Mouse (Mus musculus) thymus, adult 2 months (tissue): ENCODE measurements around the gene Grm2.

ENCODE experiments used
- CTCF ChIP-seq: fragments of 200-500 bp; IDR thresholded peaks from 2 replicates; pipeline ENCODE4 v1.5.1; 2012; ENCODE audit warnings: mild to moderate bottlenecking, control low read depth, low read length, moderate library complexity, borderline replicate concordance; ENCODE audit not compliant: control insufficient read depth, poor library complexity, insufficient read depth; ENCODE audit errors: extremely low read depth
- POLR2A ChIP-seq: fragments of 200-500 bp; IDR thresholded peaks from 2 replicates; pipeline ENCODE4 v1.6.1; 2012; ENCODE audit warnings: mild to moderate bottlenecking, low read length, control low read depth, moderate library complexity; ENCODE audit not compliant: control insufficient read depth, poor library complexity, insufficient read depth; ENCODE audit errors: extremely low read depth

DNA sequence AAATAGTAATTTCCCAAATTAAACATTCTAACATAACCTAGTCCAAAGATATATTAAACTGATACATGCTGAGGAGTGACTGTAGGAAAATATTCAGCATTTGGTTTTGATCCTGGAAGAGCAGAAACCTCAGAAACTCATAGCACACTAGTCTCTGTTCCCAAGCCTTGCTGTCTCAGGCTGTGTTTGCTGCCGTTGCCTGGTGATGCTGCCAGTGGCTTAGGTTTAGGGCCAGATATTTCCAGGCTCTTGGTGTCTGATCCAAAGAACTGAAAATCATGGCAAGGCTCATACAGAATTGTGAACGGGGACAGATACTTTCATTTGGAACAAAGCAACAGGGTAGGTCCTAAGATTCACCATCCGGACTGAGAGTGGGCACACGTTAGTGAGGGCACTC, 45.2 kb downstream of the Grm2 start:
- TF ChIP-seq POLR2A (no peak), CTCF (no peak)
